Mouse (Mus musculus) myocyte (in vitro differentiated cells): Measurements from ENCODE around the gene Rassf1.

ENCODE experiments used
- E2F4 ChIP-seq: IDR thresholded peaks from one replicate; pipeline ENCODE4 v1.6.1; 2011; ENCODE audit warnings: mild to moderate bottlenecking, control low read depth, moderate library complexity; ENCODE audit not compliant: insufficient read depth
- MYOD1 ChIP-seq, 3 experiments: IDR thresholded peaks; one replicate each; pipeline ENCODE4 v1.6.1; 2011; ENCODE audit warnings: control low read depth in 2 of 3, low read depth in 2 of 3, mild to moderate bottlenecking in 2 of 3, moderate library complexity in 1 of 3; ENCODE audit not compliant: insufficient read length in 2 of 3, control insufficient read depth in 1 of 3
- POLR2A ChIP-seq: IDR thresholded peaks from one replicate; pipeline ENCODE4 v1.6.1; 2011; ENCODE audit warnings: low read depth, mild to moderate bottlenecking, control low read depth, moderate library complexity; ENCODE audit not compliant: insufficient read length
- REST ChIP-seq: IDR thresholded peaks from one replicate; pipeline ENCODE4 v1.6.1; 2011; ENCODE audit warnings: mild to moderate bottlenecking, control low read depth, moderate library complexity; ENCODE audit not compliant: insufficient read depth, insufficient read length
- SRF ChIP-seq: IDR thresholded peaks from one replicate; pipeline ENCODE4 v1.6.1; 2011; ENCODE audit warnings: low read depth; ENCODE audit not compliant: control insufficient read depth, insufficient read length
- TCF12 ChIP-seq: IDR thresholded peaks from one replicate; pipeline ENCODE4 v1.6.1; 2011; ENCODE audit warnings: mild to moderate bottlenecking, control low read depth; ENCODE audit not compliant: poor library complexity, insufficient read depth, severe bottlenecking
- USF1 ChIP-seq: IDR thresholded peaks from one replicate; pipeline ENCODE4 v1.6.1; 2011; ENCODE audit warnings: low read depth, mild to moderate bottlenecking, control low read depth, moderate library complexity

DNA sequence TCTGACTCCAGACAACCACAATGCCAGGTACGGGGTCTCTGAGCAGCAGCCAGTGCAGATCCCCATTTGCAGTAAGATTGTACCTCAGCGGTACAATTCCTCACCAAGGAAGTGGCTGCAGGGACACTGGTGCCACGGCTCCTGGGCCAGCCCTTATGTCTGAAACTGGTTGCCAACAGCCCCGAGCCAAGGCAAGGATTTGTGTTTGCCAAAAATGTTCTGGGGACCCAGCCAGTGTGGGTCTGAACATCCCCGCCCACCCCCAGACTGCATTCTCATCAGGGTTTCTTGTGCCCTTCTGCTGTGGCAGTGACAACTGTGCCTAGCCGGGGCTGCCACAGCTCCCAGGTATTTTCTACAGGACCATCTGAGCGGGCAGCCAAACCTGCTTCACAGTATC lies 13.1 kb upstream of the Rassf1 start:
- TF ChIP-seq POLR2A: no peak
- no peak for TF ChIP-seq MYOD1 (IDR thresholded peaks at IDR 0.05; ENCODE audit: control insufficient read depth in 1 of 3, insufficient read length in 2 of 3, low read depth in 2 of 3)
- no peak for TF ChIP-seq USF1
- TF ChIP-seq SRF: no peak
- no peak for TF ChIP-seq REST
- TF ChIP-seq TCF12: no peak
- TF ChIP-seq E2F4: no peak
